Mouse (Mus musculus): ENCODE results near the gene Pank1. TPM values are rescaled to one million over a fixed set of nuclear protein-coding genes. Genes with fewer than 3 reads are reported as not detected.

The Pank1 gene
- polyA plus RNA-seq, 1 experiment from 2014 or later, result 5.7 TPM

DNA sequence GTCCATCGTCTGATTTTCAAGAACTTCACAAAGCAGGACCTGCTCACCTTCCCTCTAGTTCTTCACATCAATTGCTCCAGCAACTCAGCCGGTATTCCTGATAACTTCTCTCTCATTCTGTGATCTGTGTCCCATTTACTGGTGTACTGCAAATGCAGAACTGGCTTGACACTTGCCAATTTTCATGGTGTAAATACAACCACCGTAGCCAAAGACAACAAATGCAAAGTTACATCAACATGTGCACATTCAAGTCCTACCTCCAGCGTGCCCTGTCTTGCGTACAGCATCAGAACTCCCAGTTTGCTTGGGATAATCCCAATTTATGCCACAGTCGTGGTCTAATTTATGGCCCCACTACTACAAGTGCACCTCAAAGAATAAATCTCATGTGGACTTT lies 15.5 kb downstream of the Pank1 start:
- 88% methylated on average over 6 of the region's 6 CpGs for WGBS

GRCm38 (mm10) chr19:34856021-34856651 lies 23.1 kb downstream of the Pank1 start:
- Histone ChIP-seq H3K9me3 (replicated peaks; ENCODE audit: control insufficient read depth, low read length) (no peaks in the 10 kb centered on the region), H3K27me3 (ENCODE audit: control insufficient read depth, insufficient read depth, low read length) (no peaks in the 10 kb centered on the region), H3K36me3 (ENCODE audit: control insufficient read depth, insufficient read depth, low read length) (no peaks in the 10 kb centered on the region), H3K4me3 (replicated peaks; ENCODE audit: low read length) (no peak overlapping the region), H3K4me2 (ENCODE audit: low read depth, low read length) (no peak overlapping the region; the same call in 1 of the 2 replicates), H3K27ac (ENCODE audit: low read length) (peak overlapping the region; percentile 33), H3K9ac (ENCODE audit: low read length) (no peak overlapping the region), H3K4me1 (ENCODE audit: control insufficient read depth, insufficient read depth, low read length) (peaks cover 14% of the 10 kb centered on the region)
- 48% methylated on average over 12 of the region's 12 CpGs for WGBS
- no peak for ATAC-seq (ENCODE audit: insufficient read depth, low FRiP score)

More for the DNA sequence above, 15.5 kb downstream of the Pank1 start:
- Histone ChIP-seq H3K4me3 (replicated peaks; ENCODE audit: low read length) (no peak overlapping the region), H3K9me3 (replicated peaks; ENCODE audit: control insufficient read depth, low read length) (no peaks in the 10 kb centered on the region), H3K27me3 (ENCODE audit: control insufficient read depth, insufficient read depth, low read length) (no peaks in the 10 kb centered on the region), H3K9ac (ENCODE audit: low read length) (no peak overlapping the region), H3K36me3 (ENCODE audit: control insufficient read depth, insufficient read depth, low read length) (no peaks in the 10 kb centered on the region), H3K4me1 (ENCODE audit: control insufficient read depth, insufficient read depth, low read length) (peaks cover 3% of the 10 kb centered on the region; the same call in 1 of the 2 replicates), H3K4me2 (ENCODE audit: low read depth, low read length) (no peak overlapping the region), H3K27ac (ENCODE audit: low read length) (no peak overlapping the region)
- ATAC-seq (ENCODE audit: insufficient read depth, low FRiP score), result no peak

DNA sequence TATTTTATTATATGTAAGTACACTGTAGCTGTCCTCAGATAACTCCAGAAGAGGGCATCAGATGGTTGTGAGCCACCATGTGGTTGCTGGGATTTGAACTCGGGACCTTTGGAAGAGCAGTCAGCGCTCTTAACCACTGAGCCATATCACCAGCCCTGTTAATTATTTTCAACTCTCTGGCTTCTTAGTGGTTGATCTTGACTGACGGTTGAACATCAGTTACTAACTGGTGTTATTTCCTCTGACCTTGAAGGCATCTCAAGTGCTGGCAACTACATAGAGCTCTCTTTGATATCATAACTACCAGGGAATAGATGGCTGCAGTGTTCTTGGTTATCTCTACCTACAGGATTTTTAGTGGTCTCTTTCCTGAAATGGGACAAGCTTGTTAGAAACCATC lies 28.1 kb downstream of the Pank1 start:
- no peak for ATAC-seq (ENCODE audit: insufficient read depth, low FRiP score)
- Histone ChIP-seq H3K4me1 (ENCODE audit: control insufficient read depth, insufficient read depth, low read length) (peaks cover 4% of the 10 kb centered on the region), H3K9ac (ENCODE audit: low read length) (no peak overlapping the region), H3K36me3 (ENCODE audit: control insufficient read depth, insufficient read depth, low read length) (no peaks in the 10 kb centered on the region), H3K27me3 (ENCODE audit: control insufficient read depth, insufficient read depth, low read length) (no peaks in the 10 kb centered on the region), H3K4me3 (replicated peaks; ENCODE audit: low read length) (no peak overlapping the region), H3K4me2 (ENCODE audit: low read depth, low read length) (no peak overlapping the region), H3K27ac (ENCODE audit: low read length) (no peak overlapping the region), H3K9me3 (replicated peaks; ENCODE audit: control insufficient read depth, low read length) (no peaks in the 10 kb centered on the region)
- WGBS, result 95% methylated on average over 3 of the region's 3 CpGs

DNA sequence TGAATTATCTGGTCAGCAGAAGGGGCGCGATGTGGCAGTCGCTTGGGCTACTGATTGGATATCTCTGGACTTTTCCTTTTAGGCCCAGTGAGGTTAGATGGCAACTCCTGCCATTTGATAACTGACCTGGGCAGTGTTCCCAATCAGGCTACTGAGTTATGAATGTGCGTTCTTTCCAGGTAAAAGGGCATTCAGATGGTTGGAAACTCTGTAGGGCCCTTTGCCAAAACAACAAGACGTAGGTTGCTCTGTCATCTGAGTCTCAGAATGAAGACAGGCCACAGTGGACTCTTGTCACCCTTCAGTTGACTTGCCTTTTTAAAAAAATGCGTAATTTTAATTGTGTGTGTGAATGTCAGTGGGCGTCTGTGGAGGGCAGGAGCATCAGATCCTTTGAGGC lies 29.8 kb downstream of the Pank1 start:
- Histone ChIP-seq H3K9me3 (replicated peaks; ENCODE audit: control insufficient read depth, low read length) (no peaks in the 10 kb centered on the region), H3K4me3 (replicated peaks; ENCODE audit: low read length) (no peak overlapping the region), H3K9ac (ENCODE audit: low read length) (no peak overlapping the region), H3K4me2 (ENCODE audit: low read depth, low read length) (no peak overlapping the region), H3K4me1 (ENCODE audit: control insufficient read depth, insufficient read depth, low read length) (0 out of 2 replicates have a peak, but pooled peaks cover 4% of the 10 kb centered on the region), H3K36me3 (ENCODE audit: control insufficient read depth, insufficient read depth, low read length) (no peaks in the 10 kb centered on the region), H3K27ac (ENCODE audit: low read length) (no peak overlapping the region), H3K27me3 (ENCODE audit: control insufficient read depth, insufficient read depth, low read length) (no peaks in the 10 kb centered on the region)
- no peak for ATAC-seq (ENCODE audit: insufficient read depth, low FRiP score)
- WGBS, result 93% methylated on average over 7 of the region's 7 CpGs

DNA sequence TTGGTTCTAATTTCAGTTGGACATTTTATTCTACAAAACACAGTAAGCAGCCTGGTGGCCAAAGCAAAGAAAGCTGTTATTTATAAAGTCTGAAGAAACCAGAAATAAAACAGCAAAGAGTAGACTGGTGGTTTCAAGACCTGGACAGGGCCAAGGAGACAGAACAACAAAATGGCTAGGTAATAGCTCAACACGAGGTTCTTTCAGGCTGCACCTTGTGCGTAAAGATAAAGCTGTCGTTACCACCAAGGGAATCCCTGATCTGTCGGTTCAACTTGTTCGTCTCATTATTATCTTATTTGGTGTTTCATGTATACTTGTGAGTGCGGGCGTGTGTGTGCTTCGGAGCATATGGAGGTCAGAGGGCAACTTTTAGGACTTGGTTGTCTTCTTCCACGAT lies 31.1 kb downstream of the Pank1 start:
- no peak overlapping the region for H3K27ac ChIP-seq (ENCODE audit: low read length)
- H3K36me3 ChIP-seq (ENCODE audit: control insufficient read depth, insufficient read depth, low read length), result no peaks in the 10 kb centered on the region
- H3K4me1 ChIP-seq (ENCODE audit: control insufficient read depth, insufficient read depth, low read length), result 0 out of 2 replicates have a peak, but pooled peaks cover 4% of the 10 kb centered on the region
- no peak overlapping the region for H3K4me3 ChIP-seq (replicated peaks; ENCODE audit: low read length)
- WGBS, result 83% methylated on average over 9 of the region's 9 CpGs
- ATAC-seq (ENCODE audit: insufficient read depth, low FRiP score), result no peak
- H3K4me2 ChIP-seq (ENCODE audit: low read depth, low read length), result no peak overlapping the region
- H3K27me3 ChIP-seq (ENCODE audit: control insufficient read depth, insufficient read depth, low read length), result no peaks in the 10 kb centered on the region
- H3K9ac ChIP-seq (ENCODE audit: low read length), result no peak overlapping the region
- no peaks in the 10 kb centered on the region for H3K9me3 ChIP-seq (replicated peaks; ENCODE audit: control insufficient read depth, low read length)

GRCm38 (mm10) chr19:34847103-34847502 lies 32.2 kb downstream of the Pank1 start:
- Histone ChIP-seq H3K4me1 (ENCODE audit: control insufficient read depth, insufficient read depth, low read length) (0 out of 2 replicates have a peak, but pooled peaks cover 4% of the 10 kb centered on the region), H3K36me3 (ENCODE audit: control insufficient read depth, insufficient read depth, low read length) (no peaks in the 10 kb centered on the region), H3K4me2 (ENCODE audit: low read depth, low read length) (no peak overlapping the region), H3K4me3 (replicated peaks; ENCODE audit: low read length) (no peak overlapping the region), H3K9me3 (replicated peaks; ENCODE audit: control insufficient read depth, low read length) (no peaks in the 10 kb centered on the region), H3K27me3 (ENCODE audit: control insufficient read depth, insufficient read depth, low read length) (no peaks in the 10 kb centered on the region), H3K27ac (ENCODE audit: low read length) (no peak overlapping the region), H3K9ac (ENCODE audit: low read length) (no peak overlapping the region)
- WGBS, result 75% methylated on average over 3 of the region's 3 CpGs
- no peak for ATAC-seq (ENCODE audit: insufficient read depth, low FRiP score)

GRCm38 (mm10) chr19:34846508-34847038 lies 32.7 kb downstream of the Pank1 start:
- no peak overlapping the region for H3K4me3 ChIP-seq (replicated peaks; ENCODE audit: low read length)
- H3K4me1 ChIP-seq (ENCODE audit: control insufficient read depth, insufficient read depth, low read length), result 0 out of 2 replicates have a peak, but pooled peaks cover 4% of the 10 kb centered on the region
- 45% methylated on average over 11 of the region's 12 CpGs for WGBS
- H3K9me3 ChIP-seq (replicated peaks; ENCODE audit: control insufficient read depth, low read length), result no peaks in the 10 kb centered on the region
- no peak for ATAC-seq (ENCODE audit: insufficient read depth, low FRiP score)
- no peak overlapping the region for H3K9ac ChIP-seq (ENCODE audit: low read length)
- no peak overlapping the region for H3K27ac ChIP-seq (ENCODE audit: low read length)
- no peaks in the 10 kb centered on the region for H3K27me3 ChIP-seq (ENCODE audit: control insufficient read depth, insufficient read depth, low read length)
- peak overlapping the region; percentile 28 for H3K4me2 ChIP-seq (ENCODE audit: low read depth, low read length)
- H3K36me3 ChIP-seq (ENCODE audit: control insufficient read depth, insufficient read depth, low read length), result no peaks in the 10 kb centered on the region

- Histone ChIP-seq H3K36me3 (ENCODE audit: control insufficient read depth, insufficient read depth, low read length) (no peaks in the 10 kb centered on the region), H3K4me3 (replicated peaks; ENCODE audit: low read length) (no peak overlapping the region), H3K9me3 (replicated peaks; ENCODE audit: control insufficient read depth, low read length) (no peaks in the 10 kb centered on the region), H3K27me3 (ENCODE audit: control insufficient read depth, insufficient read depth, low read length) (no peaks in the 10 kb centered on the region), H3K27ac (ENCODE audit: low read length) (no peak overlapping the region), H3K4me2 (ENCODE audit: low read depth, low read length) (peak overlapping the region; percentile 28), H3K4me1 (ENCODE audit: control insufficient read depth, insufficient read depth, low read length) (0 out of 2 replicates have a peak, but pooled peaks cover 4% of the 10 kb centered on the region), H3K9ac (ENCODE audit: low read length) (no peak overlapping the region)
- 27% methylated on average over 7 of the region's 7 CpGs for WGBS
- no peak for ATAC-seq (ENCODE audit: insufficient read depth, low FRiP score)
Measured at GRCm38 (mm10) chr19:34846005-34846404, 33.2 kb downstream of the Pank1 start.

DNA sequence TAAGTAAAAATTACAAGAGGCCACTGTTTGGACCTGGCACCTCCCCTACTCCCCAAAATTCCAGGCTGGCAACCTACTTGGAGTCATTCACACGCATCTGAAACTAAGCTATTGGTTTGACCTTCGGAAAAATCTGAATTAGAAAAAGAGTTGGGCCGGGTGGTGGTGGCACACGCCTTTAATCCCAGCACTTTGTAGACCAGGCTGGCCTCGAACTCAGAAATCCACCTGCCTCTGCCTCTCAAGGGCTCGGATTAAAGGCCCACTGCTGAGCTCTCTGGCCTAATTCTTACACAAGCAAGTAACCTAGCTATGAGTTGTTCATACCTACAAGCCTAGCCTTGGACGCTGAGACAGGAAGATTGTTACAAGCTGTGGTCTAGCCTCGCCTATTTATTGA lies 33.9 kb downstream of the Pank1 start:
- 92% methylated on average over 8 of the region's 8 CpGs for WGBS
- Histone ChIP-seq H3K27me3 (ENCODE audit: control insufficient read depth, insufficient read depth, low read length) (no peaks in the 10 kb centered on the region), H3K36me3 (ENCODE audit: control insufficient read depth, insufficient read depth, low read length) (no peaks in the 10 kb centered on the region; the same call in 1 of the 2 replicates), H3K4me2 (ENCODE audit: low read depth, low read length) (no peak overlapping the region), H3K9me3 (replicated peaks; ENCODE audit: control insufficient read depth, low read length) (no peaks in the 10 kb centered on the region), H3K4me1 (ENCODE audit: control insufficient read depth, insufficient read depth, low read length) (0 out of 2 replicates have a peak, but pooled peaks cover 4% of the 10 kb centered on the region), H3K27ac (ENCODE audit: low read length) (no peak overlapping the region), H3K9ac (ENCODE audit: low read length) (no peak overlapping the region), H3K4me3 (replicated peaks; ENCODE audit: low read length) (no peak overlapping the region)
- ATAC-seq (ENCODE audit: insufficient read depth, low FRiP score), result no peak
